Mouse (Mus musculus) CH12.LX (cell line): Measurements from ENCODE around the gene Sycn. TPM values are rescaled to one million over a fixed set of nuclear protein-coding genes. Genes with fewer than 3 reads are reported as not detected.

Source experiments
- DNase-seq: peaks from one replicate; pipeline ENCODE4 v3.0.0-alpha.2; 2013; ENCODE audit errors: extremely low read depth
- H3K27ac ChIP-seq: 2 replicates; pipeline ENCODE4 v1.5.1; 2012; ENCODE audit warnings: low read depth, mild to moderate bottlenecking, control low read depth, moderate library complexity; ENCODE audit not compliant: insufficient read depth
- H3K27me3 ChIP-seq: replicated peaks from 2 replicates; pipeline ENCODE3; 2012; ENCODE audit warnings: inconsistent platforms
- H3K36me3 ChIP-seq, 2 experiments: replicated peaks in 1 of 2; 2 replicates each; pipeline versions ENCODE3 to v1.6.1; 2012; ENCODE audit warnings: inconsistent platforms in 1 of 2, low read length in 1 of 2, mild to moderate bottlenecking in 1 of 2, mixed read lengths in 1 of 2, moderate library complexity in 1 of 2; ENCODE audit not compliant: control insufficient read depth in 1 of 2, insufficient read depth in 1 of 2
- H3K4me1 ChIP-seq, 2 experiments: 2 replicates each; pipeline ENCODE4 v1.6.1; 2012; ENCODE audit warnings: inconsistent platforms in 1 of 2, moderate library complexity in 1 of 2; ENCODE audit not compliant: insufficient read depth in 2 of 2, control insufficient read depth in 1 of 2
- H3K4me2 ChIP-seq: 2 replicates; pipeline ENCODE4 v1.6.1; 2012; ENCODE audit warnings: low read depth, mild to moderate bottlenecking, control low read depth; ENCODE audit not compliant: poor library complexity, insufficient read depth, severe bottlenecking
- H3K4me3 ChIP-seq, 3 experiments: fragments of 150-350 bp in 1 of 3; sonication (generic) in 1 of 3; replicated peaks in 1 of 3; 2 replicates each; pipeline versions ENCODE3 to v1.5.1; 2011 to 2012; ENCODE audit warnings: low read depth in 2 of 3, low read length in 2 of 3, mild to moderate bottlenecking in 2 of 3, moderate library complexity in 2 of 3, control low read depth in 1 of 3, improper control_type of control experiment in 1 of 3, inconsistent platforms in 1 of 3, mixed read lengths in 1 of 3; ENCODE audit not compliant: poor library complexity in 1 of 3
- H3K79me2 ChIP-seq: replicated peaks from 2 replicates; pipeline ENCODE4 v1.6.1; 2012; ENCODE audit warnings: mild to moderate bottlenecking, moderate library complexity; ENCODE audit not compliant: control insufficient read depth, poor library complexity, insufficient read depth, severe bottlenecking; ENCODE audit errors: extremely low read depth
- H3K9ac ChIP-seq: 2 replicates; pipeline ENCODE4 v1.6.1; 2012; ENCODE audit warnings: low read depth, mild to moderate bottlenecking, control low read depth, moderate library complexity; ENCODE audit not compliant: insufficient read depth
- H3K9me3 ChIP-seq: replicated peaks from 2 replicates; pipeline ENCODE3; 2012; ENCODE audit warnings: low read length, inconsistent platforms, mixed read lengths
- BHLHE40 ChIP-seq: IDR thresholded peaks from 2 replicates; pipeline ENCODE4 v1.6.1; 2011; ENCODE audit warnings: mild to moderate bottlenecking, low read depth, low read length, improper control_type of control experiment
- CHD1 ChIP-seq: IDR thresholded peaks from 2 replicates; pipeline ENCODE4 v1.6.1; 2012; ENCODE audit warnings: low read depth, low read length, improper control_type of control experiment, inconsistent platforms
- CHD2 ChIP-seq: IDR thresholded peaks from 2 replicates; pipeline ENCODE4 v1.6.1; 2011; ENCODE audit warnings: low read length, improper control_type of control experiment
- E2F4 ChIP-seq: IDR thresholded peaks from 2 replicates; pipeline ENCODE4 v1.6.1; 2011; ENCODE audit warnings: low read depth, low read length, improper control_type of control experiment; ENCODE audit not compliant: insufficient replicate concordance
- ELF1 ChIP-seq: IDR thresholded peaks from 2 replicates; pipeline ENCODE4 v1.6.1; 2014; ENCODE audit warnings: low read depth, mild to moderate bottlenecking, inconsistent platforms, low read length, improper control_type of control experiment
- EP300 ChIP-seq: IDR thresholded peaks from 2 replicates; pipeline ENCODE4 v1.6.1; 2011; ENCODE audit warnings: low read length, improper control_type of control experiment
- ETS1 ChIP-seq: conservative IDR thresholded peaks from 2 replicates; pipeline ENCODE4 v1.6.1; 2012; ENCODE audit warnings: low read depth, mild to moderate bottlenecking, inconsistent platforms, low read length, improper control_type of control experiment, moderate library complexity
- GABPA ChIP-seq: IDR thresholded peaks from 2 replicates; pipeline ENCODE4 v1.6.1; 2012; ENCODE audit warnings: low read depth, low read length, improper control_type of control experiment, inconsistent platforms; ENCODE audit not compliant: insufficient replicate concordance
- HCFC1 ChIP-seq: IDR thresholded peaks from 2 replicates; pipeline ENCODE4 v1.6.1; 2012; ENCODE audit warnings: low read depth, mild to moderate bottlenecking, inconsistent platforms, low read length, improper control_type of control experiment
- IRF4 ChIP-seq: IDR thresholded peaks from 2 replicates; pipeline ENCODE4 v1.6.1; 2014; ENCODE audit warnings: low read depth, mild to moderate bottlenecking, inconsistent platforms, low read length, improper control_type of control experiment
- JUND ChIP-seq: conservative IDR thresholded peaks from 2 replicates; pipeline ENCODE4 v1.6.1; 2011; ENCODE audit warnings: low read depth, low read length, improper control_type of control experiment
- KAT2A ChIP-seq: IDR thresholded peaks from 2 replicates; pipeline ENCODE4 v1.6.1; 2012; ENCODE audit warnings: low read length, improper control_type of control experiment, inconsistent platforms; ENCODE audit not compliant: insufficient replicate concordance
- MAFK ChIP-seq: IDR thresholded peaks from 2 replicates; pipeline ENCODE4 v1.6.1; 2011; ENCODE audit warnings: low read length, improper control_type of control experiment; ENCODE audit not compliant: insufficient replicate concordance
- MAX ChIP-seq: IDR thresholded peaks from 2 replicates; pipeline ENCODE4 v1.6.1; 2011; ENCODE audit warnings: low read length, improper control_type of control experiment
- MEF2A ChIP-seq: IDR thresholded peaks from 2 replicates; pipeline ENCODE4 v1.6.1; 2014; ENCODE audit warnings: low read depth, mild to moderate bottlenecking, inconsistent platforms, low read length, improper control_type of control experiment, borderline replicate concordance
- MXI1 ChIP-seq: IDR thresholded peaks from 2 replicates; pipeline ENCODE4 v1.6.1; 2011; ENCODE audit warnings: mild to moderate bottlenecking, low read depth, low read length, improper control_type of control experiment
- MYC ChIP-seq: IDR thresholded peaks from 2 replicates; pipeline ENCODE4 v1.6.1; 2011; ENCODE audit warnings: low read depth, mild to moderate bottlenecking, improper control_type of control experiment, low read length
- POLR2A ChIP-seq: IDR thresholded peaks from 2 replicates; pipeline ENCODE4 v1.6.1; 2011; ENCODE audit warnings: low read depth, mild to moderate bottlenecking, improper control_type of control experiment, low read length
- POLR2AphosphoS2 ChIP-seq: IDR thresholded peaks from 2 replicates; pipeline ENCODE4 v1.6.1; 2011; ENCODE audit warnings: low read depth, low read length, improper control_type of control experiment
- SIN3A ChIP-seq: IDR thresholded peaks from 2 replicates; pipeline ENCODE4 v1.6.1; 2012; ENCODE audit warnings: low read length, improper control_type of control experiment, inconsistent platforms
- TCF12 ChIP-seq: IDR thresholded peaks from 2 replicates; pipeline ENCODE4 v1.6.1; 2014; ENCODE audit warnings: low read depth, mild to moderate bottlenecking, inconsistent platforms, low read length, improper control_type of control experiment
- USF2 ChIP-seq: conservative IDR thresholded peaks from 2 replicates; pipeline ENCODE4 v1.6.1; 2011; ENCODE audit warnings: low read depth, low read length, improper control_type of control experiment
- ZKSCAN1 ChIP-seq: IDR thresholded peaks from 2 replicates; pipeline ENCODE4 v1.6.1; 2012; ENCODE audit warnings: low read depth, inconsistent platforms, low read length, improper control_type of control experiment, borderline replicate concordance
- ZMIZ1 ChIP-seq: IDR thresholded peaks from 2 replicates; pipeline ENCODE4 v1.6.1; 2012; ENCODE audit warnings: low read depth, mild to moderate bottlenecking, inconsistent platforms, low read length, improper control_type of control experiment
- ZNF384 ChIP-seq: IDR thresholded peaks from 2 replicates; pipeline ENCODE4 v1.6.1; 2012; ENCODE audit warnings: low read depth, low read length, improper control_type of control experiment, inconsistent platforms
- dilution Hi-C: fragments of 300-500 bp; cut with MboI; formaldehyde crosslinking; loops from 2 replicates; pipeline ENCODE4 v1.14.3; 2020; ENCODE audit warnings: low sequenced_read_pairs; ENCODE audit not compliant: extremely low pct_unique_long_range_greater_than_20kb, extremely low pct_ligation_motif_present
- in situ Hi-C: fragments of 300-500 bp; cut with MboI; formaldehyde crosslinking; loops from 3 replicates; pipeline ENCODE4 v1.14.3; 2019; ENCODE audit warnings: low sequenced_read_pairs, low pct_ligation_motif_present, low pct_unique_long_range_greater_than_20kb, mixed read lengths
- polyA plus RNA-seq: library from polyadenylated mRNA; unstranded; fragments of >175 nt; gene quantifications from 2 replicates; pipeline ENCODE4 v1.2.1, GENCODE M21; 2012; ENCODE audit warnings: low read depth; ENCODE audit not compliant: insufficient read length
- total RNA-seq, 2 experiments: library from RNA; depleted of rRNA; stranded (reverse); fragments of 300-350 nt in 1 of 2; fragments of >200 nt in 1 of 2; gene quantifications; 2 replicates each; pipeline ENCODE4 v1.2.3; 2012 to 2014

Sycn gene
- total and polyA plus RNA-seq, 3 experiments: not detected

DNA sequence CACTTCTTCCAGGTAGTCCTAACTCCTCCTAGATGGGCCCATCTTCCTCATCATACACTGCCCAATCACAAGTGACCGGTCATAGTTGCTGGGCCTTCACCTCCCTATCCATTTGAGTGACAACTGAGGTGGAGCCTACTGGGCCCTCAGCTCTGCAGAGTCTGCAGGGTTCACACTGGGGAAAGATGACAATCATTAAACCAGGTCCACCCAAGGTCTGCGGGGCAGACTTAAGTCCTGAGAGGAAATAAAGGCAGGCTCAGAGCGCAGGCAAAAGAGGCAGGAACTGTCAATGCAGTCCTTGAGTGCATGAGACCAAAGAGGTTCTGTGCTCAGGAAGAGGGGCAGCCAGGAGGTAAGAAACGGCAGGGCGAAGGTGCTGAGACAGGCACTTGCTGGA is 32.0 kb downstream of the Sycn start:
- H3K4me3 ChIP-seq: no peak overlapping the region
- H3K27me3 ChIP-seq: no peaks in the 10 kb centered on the region
- in situ Hi-C loops: no loop called here
- H3K36me3 ChIP-seq: peaks cover 3 to 64% of the 10 kb centered on the region in 2 experiments
- TF ChIP-seq USF2 (no peak), CHD2 (no peak), ZMIZ1 (no peak), IRF4 (no peak), POLR2A (no peak), CHD1 (no peak), MAX (no peak), HCFC1 (no peak), BHLHE40 (no peak), SIN3A (no peak), GABPA (no peak), TCF12 (no peak), EP300 (no peak), MXI1 (no peak), ZKSCAN1 (no peak), E2F4 (no peak)
- DNase-seq: no peak
- H3K4me2 ChIP-seq: no peak overlapping the region
- peaks cover 4 to 42% of the 10 kb centered on the region in 2 experiments for H3K4me1 ChIP-seq
- no peak overlapping the region for H3K27ac ChIP-seq
- no peaks in the 10 kb centered on the region for H3K9me3 ChIP-seq
- dilution Hi-C loops: no loop called here
- no peak overlapping the region for H3K9ac ChIP-seq
- H3K79me2 ChIP-seq: no peaks in the 10 kb centered on the region

DNA sequence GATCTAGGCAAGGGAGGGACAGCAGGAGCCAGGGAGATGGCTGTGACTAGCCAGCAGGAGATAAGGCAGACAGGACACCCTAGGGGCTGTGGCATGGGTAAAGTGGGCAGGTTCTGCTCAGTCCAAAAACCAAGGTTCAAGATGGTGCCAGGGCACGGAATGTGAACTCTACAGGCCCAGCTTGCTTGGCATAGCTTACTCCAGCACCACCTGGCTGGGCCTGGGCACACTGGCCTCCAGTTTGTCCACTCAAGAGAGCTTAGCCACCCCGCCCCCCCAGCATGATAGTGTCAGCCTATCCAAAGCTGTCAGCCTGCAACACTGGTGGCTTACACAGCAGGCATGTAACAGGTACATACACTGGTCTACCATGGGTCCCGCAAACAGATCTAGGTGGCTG is 32.6 kb downstream of the Sycn start:
- H3K9ac ChIP-seq: no peak overlapping the region
- H3K4me1 ChIP-seq: peaks cover 4 to 45% of the 10 kb centered on the region in 2 experiments
- H3K27ac ChIP-seq: no peak overlapping the region
- dilution Hi-C loops (no loop called here), in situ Hi-C loops (no loop called here)
- DNase-seq: no peak
- H3K4me2 ChIP-seq: no peak overlapping the region
- TF ChIP-seq KAT2A: no peak
- TF ChIP-seq BHLHE40: no peak
- TF ChIP-seq ETS1: no peak
- TF ChIP-seq ZNF384: no peak
- TF ChIP-seq TCF12: no peak
- TF ChIP-seq E2F4: no peak
- TF ChIP-seq MAX: no peak
- no peak for TF ChIP-seq IRF4
- TF ChIP-seq MAFK: no peak
- TF ChIP-seq MXI1: no peak
- no peak for TF ChIP-seq MEF2A
- TF ChIP-seq POLR2AphosphoS2: no peak
- no peak for TF ChIP-seq JUND
- no peak for TF ChIP-seq ELF1
- no peak for TF ChIP-seq MYC
- H3K4me3 ChIP-seq: no peak overlapping the region
- H3K36me3 ChIP-seq: peaks cover 0 to 65% of the 10 kb centered on the region in 2 experiments
- H3K9me3 ChIP-seq: no peaks in the 10 kb centered on the region
- no peaks in the 10 kb centered on the region for H3K27me3 ChIP-seq
- no peaks in the 10 kb centered on the region for H3K79me2 ChIP-seq
